Mouse (Mus musculus) MEL (cell line): ENCODE measurements around the gene Crlf3. TPM values are rescaled to one million over a fixed set of nuclear protein-coding genes. Genes with fewer than 3 reads are reported as not detected.

Experiments
- DNase-seq: peaks from one replicate; pipeline ENCODE4 v3.0.0; 2011; ENCODE audit warnings: low read depth, low spot score
- H3K27ac ChIP-seq: 2 replicates; pipeline ENCODE4 v1.5.1; 2012; ENCODE audit warnings: low read depth, mild to moderate bottlenecking, control low read depth, low read length, moderate library complexity; ENCODE audit not compliant: control insufficient read depth
- H3K27me3 ChIP-seq, 2 experiments: fragments of 150-350 bp in 1 of 2; sonication (generic) in 1 of 2; 2 replicates each; pipeline ENCODE4 v1.6.1; 2012; ENCODE audit warnings: low read length in 2 of 2, mild to moderate bottlenecking in 2 of 2, improper control_type of control experiment in 1 of 2, moderate library complexity in 1 of 2; ENCODE audit not compliant: insufficient read depth in 2 of 2, control insufficient read depth in 1 of 2
- H3K36me3 ChIP-seq, 2 experiments: 2 replicates each; pipeline ENCODE4 v1.6.1; 2012 to 2014; ENCODE audit warnings: low read length in 2 of 2, improper control_type of control experiment in 1 of 2, inconsistent platforms in 1 of 2, mild to moderate bottlenecking in 1 of 2; ENCODE audit not compliant: insufficient read depth in 2 of 2, control insufficient read depth in 1 of 2
- H3K4me1 ChIP-seq, 2 experiments: fragments of 150-350 bp in 1 of 2; sonication (generic) in 1 of 2; 2 replicates each; pipeline ENCODE4 v1.6.1; 2012; ENCODE audit warnings: low read length in 2 of 2, improper control_type of control experiment in 1 of 2, mild to moderate bottlenecking in 1 of 2; ENCODE audit not compliant: insufficient read depth in 2 of 2, control insufficient read depth in 1 of 2
- H3K4me3 ChIP-seq, 2 experiments: fragments of 150-350 bp in 1 of 2; sonication (generic) in 1 of 2; 2 replicates each; pipeline ENCODE4 v1.5.1; 2012; ENCODE audit warnings: low read depth in 2 of 2, low read length in 2 of 2, mild to moderate bottlenecking in 2 of 2, moderate library complexity in 2 of 2, control low read depth in 1 of 2, improper control_type of control experiment in 1 of 2; ENCODE audit not compliant: control insufficient read depth in 1 of 2, insufficient read depth in 1 of 2
- H3K79me2 ChIP-seq: 2 replicates; pipeline ENCODE4 v1.6.1; 2012; ENCODE audit warnings: mild to moderate bottlenecking, low read length, moderate library complexity; ENCODE audit not compliant: control insufficient read depth, poor library complexity, insufficient read depth
- H3K9ac ChIP-seq: 2 replicates; pipeline ENCODE4 v1.6.1; 2012; ENCODE audit warnings: low read depth, mild to moderate bottlenecking, control low read depth, low read length, moderate library complexity; ENCODE audit not compliant: control insufficient read depth, poor library complexity, severe bottlenecking
- H3K9me3 ChIP-seq: fragments of 150-350 bp; sonication (generic); replicated peaks from 2 replicates; pipeline ENCODE4 v1.6.1; 2012; ENCODE audit warnings: mild to moderate bottlenecking, low read length, improper control_type of control experiment, moderate library complexity; ENCODE audit not compliant: insufficient read depth
- BHLHE40 ChIP-seq: IDR thresholded peaks from 2 replicates; pipeline ENCODE4 v1.6.1; 2012; ENCODE audit warnings: low read depth, mild to moderate bottlenecking, inconsistent platforms, low read length, improper control_type of control experiment, borderline replicate concordance
- CHD2 ChIP-seq: IDR thresholded peaks from 2 replicates; pipeline ENCODE4 v1.6.1; 2011; ENCODE audit warnings: low read length, improper control_type of control experiment
- CTCF ChIP-seq, 3 experiments: IDR thresholded peaks in 2 of 3; conservative IDR thresholded peaks in 1 of 3; 2 replicates each; pipeline ENCODE4 v1.5.1; 2011 to 2012; ENCODE audit warnings: low read length in 3 of 3, low read depth in 2 of 3, mild to moderate bottlenecking in 2 of 3, improper control_type of control experiment in 1 of 3, inconsistent platforms in 1 of 3, mixed read lengths in 1 of 3, moderate library complexity in 1 of 3; ENCODE audit not compliant: control insufficient read depth in 1 of 3, insufficient read depth in 1 of 3, poor library complexity in 1 of 3, severe bottlenecking in 1 of 3
- ELF1 ChIP-seq: IDR thresholded peaks from 2 replicates; pipeline ENCODE4 v1.6.1; 2014; ENCODE audit warnings: low read depth, mild to moderate bottlenecking, inconsistent platforms, low read length, improper control_type of control experiment, moderate library complexity
- ETS1 ChIP-seq: IDR thresholded peaks from 2 replicates; pipeline ENCODE4 v1.6.1; 2012; ENCODE audit warnings: low read depth, mild to moderate bottlenecking, inconsistent platforms, low read length, improper control_type of control experiment, moderate library complexity
- GABPA ChIP-seq: IDR thresholded peaks from 2 replicates; pipeline ENCODE4 v1.6.1; 2012; ENCODE audit warnings: low read depth, mild to moderate bottlenecking, inconsistent platforms, low read length, improper control_type of control experiment, moderate library complexity
- JUND ChIP-seq: IDR thresholded peaks from 2 replicates; pipeline ENCODE4 v1.6.1; 2011; ENCODE audit warnings: low read depth, mild to moderate bottlenecking, improper control_type of control experiment, low read length
- KAT2A ChIP-seq: conservative IDR thresholded peaks from 2 replicates; pipeline ENCODE4 v1.6.1; 2012; ENCODE audit warnings: low read depth, low read length, improper control_type of control experiment, inconsistent platforms
- MAX ChIP-seq: IDR thresholded peaks from 2 replicates; pipeline ENCODE4 v1.6.1; 2011; ENCODE audit warnings: low read length, improper control_type of control experiment
- MYB ChIP-seq: IDR thresholded peaks from 2 replicates; pipeline ENCODE4 v1.6.1; 2011; ENCODE audit warnings: mild to moderate bottlenecking, low read depth, low read length, improper control_type of control experiment
- NRF1 ChIP-seq: IDR thresholded peaks from 2 replicates; pipeline ENCODE4 v1.6.1; 2014; ENCODE audit warnings: low read depth, mild to moderate bottlenecking, inconsistent platforms, low read length, improper control_type of control experiment, moderate library complexity; ENCODE audit not compliant: poor library complexity, insufficient read depth, severe bottlenecking
- POLR2A ChIP-seq, 2 experiments: IDR thresholded peaks; 2 replicates each; pipeline ENCODE4 v1.6.1; 2011 to 2012; ENCODE audit warnings: low read length in 2 of 2, mild to moderate bottlenecking in 2 of 2, control low read depth in 1 of 2, improper control_type of control experiment in 1 of 2, low read depth in 1 of 2, moderate library complexity in 1 of 2; ENCODE audit not compliant: control insufficient read depth in 1 of 2, insufficient read depth in 1 of 2, poor library complexity in 1 of 2
- POLR2AphosphoS5 ChIP-seq: IDR thresholded peaks from 2 replicates; pipeline ENCODE4 v1.6.1; 2012; ENCODE audit warnings: low read depth, borderline replicate concordance, mild to moderate bottlenecking, inconsistent platforms, low read length, moderate library complexity, mixed read lengths
- SIN3A ChIP-seq: IDR thresholded peaks from 2 replicates; pipeline ENCODE4 v1.6.1; 2012; ENCODE audit warnings: low read length, improper control_type of control experiment, inconsistent platforms
- SMC3 ChIP-seq: IDR thresholded peaks from 2 replicates; pipeline ENCODE4 v1.6.1; 2011; ENCODE audit warnings: low read depth, low read length, improper control_type of control experiment
- TAL1 ChIP-seq: IDR thresholded peaks from 2 replicates; pipeline ENCODE4 v1.6.1; 2012; ENCODE audit warnings: mild to moderate bottlenecking, inconsistent platforms, low read length, moderate library complexity, mixed read lengths
- UBTF ChIP-seq: IDR thresholded peaks from 2 replicates; pipeline ENCODE4 v1.6.1; 2012; ENCODE audit warnings: low read depth, mild to moderate bottlenecking, inconsistent platforms, low read length, improper control_type of control experiment, moderate library complexity, borderline replicate concordance; ENCODE audit not compliant: insufficient read depth
- ZMIZ1 ChIP-seq: IDR thresholded peaks from 2 replicates; pipeline ENCODE4 v1.6.1; 2012; ENCODE audit warnings: low read depth, mild to moderate bottlenecking, inconsistent platforms, low read length, improper control_type of control experiment, moderate library complexity
- polyA plus RNA-seq, 2 experiments: library from polyadenylated mRNA; stranded (reverse) in 1 of 2; unstranded in 1 of 2; fragments of >175 nt in 1 of 2; fragments of >200 nt in 1 of 2; gene quantifications; 2 replicates each; pipeline versions ENCODE4 v1.2.1 to v1.2.4; 2012; ENCODE audit warnings: low replicate concordance in 2 of 2, low read depth in 1 of 2; ENCODE audit not compliant: insufficient read length in 2 of 2, insufficient read depth in 1 of 2, missing spikeins in 1 of 2
- total RNA-seq: library from RNA; depleted of rRNA; stranded (reverse); fragments of 300-350 nt; gene quantifications from 2 replicates; pipeline ENCODE4 v1.2.3, GENCODE M21; 2012

Gene Crlf3
- total and polyA plus RNA-seq, 3 experiments, result 71.7 to 107 TPM; not detected in 1

- TF ChIP-seq UBTF, result no peak
- peak in 2 of 3 experiments; percentile 15 to 47; a peak in 3 of 6 replicates for TF ChIP-seq CTCF (IDR thresholded peaks at IDR 0.05 in 2 of 3, conservative IDR thresholded peaks at IDR 0.05 in 1 of 3; ENCODE audit: control insufficient read depth in 1 of 3, insufficient read depth in 1 of 3, low read depth in 2 of 3, low read length in 3 of 3, poor library complexity in 1 of 3, severe bottlenecking in 1 of 3)
- peak; percentile 69; the same call in 1 of the 2 replicates for TF ChIP-seq CHD2
- TF ChIP-seq SIN3A, result peak; percentile 99
- peak; percentile 93 for TF ChIP-seq ETS1
- peak; percentile 87 to 98; a peak in 3 of 4 replicates for TF ChIP-seq POLR2A (IDR thresholded peaks at IDR 0.05; ENCODE audit: control insufficient read depth in 1 of 2, insufficient read depth in 1 of 2, low read depth in 1 of 2, low read length in 2 of 2, poor library complexity in 1 of 2)
These were observed at the start of gene Crlf3 (continued) for GRCm38 (mm10) chr11:80080826-80081728.

- H3K79me2 ChIP-seq, result no peaks in the 10 kb centered on the region
- no peaks in the 10 kb centered on the region for H3K4me1 ChIP-seq
- no peaks in the 10 kb centered on the region for H3K9me3 ChIP-seq
- TF ChIP-seq TAL1 (no peak), KAT2A (no peak), ELF1 (no peak), GABPA (no peak), SMC3 (no peak), POLR2A (IDR thresholded peaks at IDR 0.05; ENCODE audit: control insufficient read depth in 1 of 2, insufficient read depth in 1 of 2, low read depth in 1 of 2, low read length in 2 of 2, poor library complexity in 1 of 2) (no peak), NRF1 (no peak), ZMIZ1 (no peak), MAX (no peak), POLR2AphosphoS5 (no peak), MYB (no peak), JUND (no peak), BHLHE40 (no peak)
- H3K27ac ChIP-seq, result no peak overlapping the region
- no peak overlapping the region for H3K4me3 ChIP-seq
- DNase-seq, result no peak
- peaks cover 0 to 70% of the 10 kb centered on the region in 2 experiments; a peak in 2 of 4 replicates for H3K36me3 ChIP-seq
- no peak overlapping the region for H3K9ac ChIP-seq
- H3K27me3 ChIP-seq, result no peaks in the 10 kb centered on the region
These were observed 35.6 kb upstream of the Crlf3 start for GRCm38 (mm10) chr11:80116411-80116810.
